Mouse (Mus musculus) gastrocnemius, adult 2 months (tissue): ENCODE measurements around the gene Dtx3. TPM values are rescaled to one million over a fixed set of nuclear protein-coding genes. Genes with fewer than 3 reads are reported as not detected.
"Not testable (repeated sequence)": the region's sequence is repeated elsewhere in the genome, so short reads cannot be mapped to it uniquely, and the experiment has no call there.

Source experiments
- DNase-seq: peaks from one replicate; pipeline ENCODE4 v3.0.0; 2022
- H3K27ac ChIP-seq: fragments of 200-600 bp; 2 replicates; pipeline ENCODE4 v1.8.1; 2022; ENCODE audit warnings: mild to moderate bottlenecking
- H3K4me3 ChIP-seq: fragments of 200-600 bp; 2 replicates; pipeline ENCODE4 v1.8.1; 2022; ENCODE audit warnings: mild to moderate bottlenecking, moderate library complexity
- CTCF ChIP-seq: fragments of 200-600 bp; IDR thresholded peaks from 2 replicates; pipeline ENCODE4 v1.8.1; 2022; ENCODE audit warnings: antibody characterized with exemption, mild to moderate bottlenecking, moderate library complexity
- intact Hi-C: fragments of 180-260 bp; cut with DNase I; formaldehyde crosslinking; loops from one replicate; pipeline ENCODE4 v1.15.1; 2025
- total RNA-seq, 2 experiments: library from RNA; stranded (reverse); gene quantifications; 2 replicates each; pipeline ENCODE4 v1.2.3; 2021

Gene Dtx3
- total RNA-seq, 2 experiments from 2014 or later: 20.8 to 25.6 TPM

GRCm38 (mm10) chr10:127154652-127155051, 40.9 kb downstream of the Dtx3 start:
- DNase-seq: no peak
- no peak for TF ChIP-seq CTCF
- Histone ChIP-seq H3K4me3 (no peak overlapping the region), H3K27ac (no peak overlapping the region)
- intact Hi-C loops: no loop called here

DNA sequence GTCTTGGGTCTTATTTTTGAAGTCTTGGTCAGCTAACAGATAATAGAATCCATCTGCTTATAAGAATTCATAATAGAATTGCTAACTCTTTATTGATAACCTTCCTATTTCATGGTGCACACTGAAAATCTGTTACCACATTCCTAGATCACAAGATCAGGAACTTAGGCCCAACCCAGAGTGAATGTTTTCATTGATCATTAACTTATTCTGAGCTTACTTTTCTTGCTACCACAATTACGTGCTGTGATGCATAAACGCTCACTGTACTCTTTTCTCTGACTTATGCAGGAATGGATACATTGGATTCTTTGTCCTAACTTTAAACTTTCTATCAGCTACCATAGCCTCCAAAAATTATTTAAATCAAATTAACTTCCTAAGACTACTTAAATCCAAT, 41.3 kb downstream of the Dtx3 start:
- intact Hi-C loops: no loop called here
- Histone ChIP-seq H3K4me3 (no peak overlapping the region), H3K27ac (no peak overlapping the region)
- DNase-seq: no peak
- no peak for TF ChIP-seq CTCF

GRCm38 (mm10) chr10:127153323-127153722, 42.2 kb downstream of the Dtx3 start:
- Histone ChIP-seq H3K4me3 (no peak overlapping the region), H3K27ac (no peak overlapping the region)
- intact Hi-C loops: no loop called here
- no peak for DNase-seq
- no peak for TF ChIP-seq CTCF

- H3K4me3 ChIP-seq, DNase-seq, intact Hi-C loops, H3K27ac ChIP-seq: not testable (repeated sequence)
These were observed 43.0 kb downstream of the Dtx3 start for GRCm38 (mm10) chr10:127152556-127152955.

DNA sequence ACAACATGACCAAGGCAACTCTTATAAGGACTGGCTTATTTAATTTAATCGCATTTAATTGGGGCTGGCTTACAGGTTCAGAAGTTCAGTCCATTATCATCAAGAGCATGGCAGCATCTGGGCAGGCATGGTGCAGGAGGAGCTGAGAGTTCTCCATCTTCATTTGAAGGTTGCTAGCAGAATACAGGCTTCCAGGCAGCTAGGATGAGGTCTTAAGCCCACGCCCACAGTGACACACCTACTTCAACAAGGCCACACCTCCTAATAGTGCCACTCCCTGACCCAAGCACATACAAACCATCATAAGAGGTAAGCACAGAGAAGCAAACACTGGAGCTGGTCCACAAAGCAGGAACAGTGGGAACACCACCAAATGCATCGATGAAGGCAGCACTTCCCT, 44.3 kb downstream of the Dtx3 start:
- intact Hi-C loops, H3K27ac ChIP-seq, H3K4me3 ChIP-seq, DNase-seq: not testable (repeated sequence)

DNA sequence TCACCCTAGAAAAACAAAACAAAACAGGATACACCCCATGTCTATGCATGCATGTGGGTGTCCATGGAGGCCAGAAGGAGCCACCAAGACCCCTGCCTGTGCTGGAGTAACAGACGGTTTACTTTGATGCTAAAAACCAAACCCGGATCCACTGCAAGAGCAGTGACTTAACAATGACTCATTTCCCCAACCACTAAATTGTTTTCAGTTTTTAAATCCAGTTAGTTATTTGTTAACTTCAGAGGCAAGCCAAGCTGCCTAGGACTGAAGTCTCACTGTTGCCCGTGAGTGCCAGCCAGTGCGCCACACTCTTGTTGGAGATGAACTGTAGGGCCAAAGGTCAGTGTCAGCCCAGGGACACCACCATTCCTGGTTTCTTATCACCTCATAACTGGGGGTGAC, 45.1 kb downstream of the Dtx3 start:
- intact Hi-C loops: no loop called here
- DNase-seq: no peak
- no peak overlapping the region for H3K27ac ChIP-seq
- TF ChIP-seq CTCF: no peak
- no peak overlapping the region for H3K4me3 ChIP-seq

GRCm38 (mm10) chr10:127147135-127147534, 48.4 kb downstream of the Dtx3 start:
- Histone ChIP-seq H3K4me3 (no peak overlapping the region), H3K27ac (no peak overlapping the region)
- TF ChIP-seq CTCF: no peak
- DNase-seq: no peak
- intact Hi-C loops: no loop called here

GRCm38 (mm10) chr10:127145303-127145702, 50.2 kb downstream of the Dtx3 start:
- intact Hi-C loops: no loop called here
- no peak for TF ChIP-seq CTCF
- Histone ChIP-seq H3K27ac (no peak overlapping the region), H3K4me3 (no peak overlapping the region)
- DNase-seq: no peak

DNA sequence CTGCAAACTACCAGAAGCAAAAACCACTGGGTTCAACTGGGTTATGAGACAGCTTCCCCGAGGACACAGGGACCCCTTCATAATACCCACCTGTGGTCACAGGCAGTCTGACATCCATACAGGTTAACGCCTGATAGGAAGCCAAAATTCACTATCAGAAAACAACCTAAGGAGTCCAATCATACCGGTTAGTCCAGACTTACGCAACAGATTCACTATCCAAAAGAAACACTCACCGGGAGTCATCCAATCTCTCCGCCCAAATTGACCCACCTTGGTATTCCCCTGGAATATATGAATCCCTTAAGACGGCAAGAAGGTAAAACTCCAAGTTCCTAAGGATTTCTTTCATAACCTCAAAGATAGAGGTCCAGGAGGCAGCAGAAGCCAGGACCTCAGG, 51.0 kb downstream of the Dtx3 start:
- intact Hi-C loops: no loop called here
- no peak for DNase-seq
- Histone ChIP-seq H3K4me3 (no peak overlapping the region), H3K27ac (no peak overlapping the region)
- no peak for TF ChIP-seq CTCF

DNA sequence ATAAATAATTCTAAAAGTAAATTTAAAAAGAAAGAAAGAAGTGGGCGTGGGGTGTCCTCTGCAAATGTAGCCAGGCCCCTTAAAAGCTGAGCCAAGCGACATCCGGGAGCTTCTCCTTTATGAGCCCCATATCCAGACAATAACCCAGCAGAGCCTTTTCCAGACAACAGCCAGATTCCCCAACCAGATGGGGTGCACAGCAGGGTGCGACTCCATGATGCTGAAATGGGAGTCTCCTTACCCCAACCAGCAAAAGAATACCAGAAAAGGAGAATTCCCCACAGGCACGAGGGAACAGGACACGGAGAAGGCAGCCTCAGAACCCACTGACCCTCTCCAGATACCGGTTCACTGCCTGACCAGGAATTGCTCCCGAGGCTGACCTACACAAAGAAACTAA, 52.3 kb downstream of the Dtx3 start:
- no peak for DNase-seq
- Histone ChIP-seq H3K4me3 (no peak overlapping the region), H3K27ac (no peak overlapping the region)
- no peak for TF ChIP-seq CTCF
- intact Hi-C loops: no loop called here

GRCm38 (mm10) chr10:127141500-127141899, 54.0 kb downstream of the Dtx3 start:
- no peak overlapping the region for H3K27ac ChIP-seq
- DNase-seq: no peak
- no peak for TF ChIP-seq CTCF
- no peak overlapping the region for H3K4me3 ChIP-seq
- intact Hi-C loops: no loop called here

GRCm38 (mm10) chr10:127140971-127141370, 54.6 kb downstream of the Dtx3 start:
- intact Hi-C loops: no loop called here
- TF ChIP-seq CTCF: no peak
- Histone ChIP-seq H3K4me3 (no peak overlapping the region), H3K27ac (no peak overlapping the region)
- no peak for DNase-seq

Other genes starting within 250 kb of the Dtx3 start
- 10 to 100 TPM; 94.0 to 99.2 TPM for gene Ctdsp2, start 217.0 kb downstream of the Dtx3 start, total RNA-seq
- gene Avil, start 195.0 kb downstream of the Dtx3 start, total RNA-seq: 1 to 10 TPM; 3.2 to 5.7 TPM
- gene Tsfm, start 164.9 kb downstream of the Dtx3 start, total RNA-seq: 10 to 100 TPM; 15.0 to 28.8 TPM
- gene Mettl1, start 154.3 kb downstream of the Dtx3 start, total RNA-seq: 10 to 100 TPM in 1 of 2 experiments, 1 to 10 TPM in 1; 9.5 to 10.5 TPM
- under 1 TPM; 0.08 TPM for gene Eef1akmt3, start 154.2 kb downstream of the Dtx3 start, total RNA-seq
- gene Cyp27b1, start 147.5 kb downstream of the Dtx3 start, total RNA-seq: under 1 TPM in 1 of 2 experiments, not detected in 1; 0.11 TPM
- 1 to 10 TPM in 1 of 2 experiments, under 1 TPM in 1; 0.45 to 1.2 TPM for gene March9, start 135.5 kb downstream of the Dtx3 start, total RNA-seq
- 10 to 100 TPM; 33.5 to 40.5 TPM for gene Cdk4, start 132.2 kb downstream of the Dtx3 start, total RNA-seq
- gene Tspan31, start 125.5 kb downstream of the Dtx3 start, total RNA-seq: 10 to 100 TPM; 21.6 to 29.9 TPM
- 1 to 10 TPM; 1.6 TPM for gene Agap2, start 120.4 kb downstream of the Dtx3 start, total RNA-seq
- 10 to 100 TPM; 10.9 to 15.1 TPM for gene Os9, start 74.6 kb downstream of the Dtx3 start, total RNA-seq
- gene B4galnt1, start 30.5 kb downstream of the Dtx3 start, total RNA-seq: under 1 TPM; 0.66 to 0.89 TPM
- 1 to 10 TPM; 4.1 to 5.4 TPM for gene Slc26a10, start 15.1 kb downstream of the Dtx3 start, total RNA-seq
- 1 to 10 TPM; 8.5 to 8.8 TPM for gene Arhgef25, start 5.6 kb downstream of the Dtx3 start, total RNA-seq
- 1 to 10 TPM; 7.6 to 7.9 TPM for gene Pip4k2c, start 15.9 kb upstream of the Dtx3 start, total RNA-seq
- under 1 TPM; 0.10 to 0.20 TPM for gene Kif5a, start 67.6 kb upstream of the Dtx3 start, total RNA-seq
- 10 to 100 TPM; 91.3 to 98.3 TPM for gene Dctn2, start 70.6 kb upstream of the Dtx3 start, total RNA-seq
- gene Mbd6, start 93.3 kb upstream of the Dtx3 start, total RNA-seq: 10 to 100 TPM; 16.2 to 18.7 TPM
- 10 to 100 TPM; 69.0 to 71.4 TPM for gene Mars, start 116.1 kb upstream of the Dtx3 start, total RNA-seq
- under 1 TPM; 0.89 to 0.99 TPM for gene Arhgap9, start 126.2 kb upstream of the Dtx3 start, total RNA-seq
- gene Gli1, start 146.2 kb upstream of the Dtx3 start, total RNA-seq: 1 to 10 TPM in 1 of 2 experiments, under 1 TPM in 1; 0.70 to 1.2 TPM
- not detected for gene Inhbe, start 158.7 kb upstream of the Dtx3 start, total RNA-seq
- not detected for gene Inhbc, start 174.7 kb upstream of the Dtx3 start, total RNA-seq
- 100 to 1,000 TPM; 118 to 153 TPM for gene R3hdm2, start 184.6 kb upstream of the Dtx3 start, total RNA-seq